Mouse (Mus musculus): ENCODE data around the gene Tmem234.

GRCm38 (mm10) chr4:129568366-129568765, 32.1 kb upstream of the Tmem234 start:
- TF ChIP-seq CTCF (IDR thresholded peaks at IDR 0.05; ENCODE audit: low read depth, low read length) (no peak), POLR2A (IDR thresholded peaks at IDR 0.05; ENCODE audit: borderline replicate concordance, low read depth, low read length) (no peak)
